Mouse (Mus musculus): Measurements from ENCODE around the gene Pkd1l2.

DNA sequence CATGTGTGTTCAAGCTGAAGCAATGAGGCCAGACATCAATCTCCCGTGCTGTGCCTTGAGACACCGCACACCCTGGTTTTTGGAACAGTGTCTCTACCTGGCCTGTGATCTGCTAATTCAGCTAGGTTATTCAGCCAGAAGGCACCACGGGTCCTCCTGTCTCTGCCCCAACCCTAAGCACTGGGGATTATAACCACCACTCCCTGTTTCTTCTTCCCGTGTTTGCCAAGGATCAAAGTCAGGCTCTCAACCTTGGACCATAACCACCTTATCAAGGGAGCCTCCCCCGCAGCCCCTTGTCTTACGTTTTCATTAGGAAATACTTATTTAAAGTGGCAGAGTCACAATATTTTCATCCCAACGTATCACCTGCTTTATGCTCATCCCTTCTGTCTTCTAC is 34.3 kb upstream of the Pkd1l2 start:
- TF ChIP-seq CTCF (IDR thresholded peaks at IDR 0.05; ENCODE audit: extremely low read depth, insufficient read length, insufficient replicate concordance, low read depth, low read length), result no peak
- TF ChIP-seq POLR2A (IDR thresholded peaks at IDR 0.05; ENCODE audit: low read depth, low read length), result no peak

Data from small intestine, adult 2 months (tissue).